Mouse (Mus musculus) C2C12 (cell line): ENCODE data around the gene Ttc32.

ENCODE experiments used
- CTCF ChIP-seq: IDR thresholded peaks from one replicate; pipeline ENCODE4 v1.5.1; 2011; ENCODE audit not compliant: control insufficient read depth, insufficient read depth, insufficient read length
- MAX ChIP-seq: IDR thresholded peaks from one replicate; pipeline ENCODE4 v1.6.1; 2011; ENCODE audit warnings: mild to moderate bottlenecking, control low read depth
- MYOD1 ChIP-seq: IDR thresholded peaks from one replicate; pipeline ENCODE4 v1.6.1; 2011; ENCODE audit warnings: low read depth; ENCODE audit not compliant: control insufficient read depth, insufficient read length
- MYOG ChIP-seq: IDR thresholded peaks from one replicate; pipeline ENCODE4 v1.6.1; 2011; ENCODE audit not compliant: control insufficient read depth, insufficient read length; ENCODE audit errors: extremely low read depth
- USF1 ChIP-seq: IDR thresholded peaks from one replicate; pipeline ENCODE4 v1.6.1; 2011; ENCODE audit warnings: low read depth, mild to moderate bottlenecking, control low read depth, moderate library complexity

DNA sequence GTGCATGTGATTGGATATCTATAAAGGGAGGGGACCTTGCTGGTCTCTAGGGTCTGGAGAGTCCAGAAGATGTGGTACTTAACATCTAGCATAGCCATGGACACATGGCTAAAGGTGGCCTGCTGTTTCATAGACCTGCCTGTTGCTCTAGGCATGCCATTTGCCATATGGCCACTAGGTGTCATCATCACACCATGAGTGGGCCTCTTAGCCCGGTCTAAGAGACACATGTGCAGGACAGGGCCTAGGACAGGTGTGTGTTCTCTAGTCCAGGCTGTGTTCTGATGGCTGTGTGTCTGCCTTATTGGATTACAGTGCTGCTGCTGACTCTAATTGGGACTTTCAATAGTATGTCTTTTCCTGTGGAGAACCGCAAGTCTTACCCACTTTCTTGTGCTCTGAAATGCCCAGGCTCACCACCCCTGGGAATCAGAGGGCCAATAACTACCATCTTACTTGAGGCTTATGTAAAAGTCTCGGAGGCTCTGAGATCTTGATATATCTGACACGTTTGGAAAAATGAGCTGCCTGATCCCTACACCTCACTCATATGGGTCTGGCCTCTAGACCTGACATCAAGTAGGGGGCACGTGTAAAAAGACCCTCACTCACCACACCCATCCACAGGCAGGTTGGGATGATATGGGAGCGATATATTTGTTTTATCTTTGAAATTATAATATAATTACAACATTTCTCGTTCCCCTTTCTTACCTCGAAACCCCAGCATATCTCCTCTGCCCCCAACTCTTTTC, 22.5 kb downstream of the Ttc32 start:
- peak; percentile 87 for TF ChIP-seq CTCF
- peak; percentile 65 for TF ChIP-seq MYOD1
- TF ChIP-seq MAX = peak; percentile 90
- no peak for TF ChIP-seq USF1
- no peak for TF ChIP-seq MYOG
